In genomic region chr11:69372780-69373170, GRCm38 (mm10) we compare ENCODE assay signal across 8 mouse cellular contexts. TPM values are rescaled to one million over a fixed set of nuclear protein-coding genes. Genes with fewer than 3 reads are reported as not detected.
DNase-seq lines count a peak whose midpoint lies in the region; ATAC-seq lines count a peak whose summit lies in the region.

No protein-coding gene starts in this region.

- no peak overlapping the region for H3K9ac ChIP-seq in embryonic facial prominence, embryonic 14.5 days (ENCODE audit: low read depth, low read length)
- H3K9ac ChIP-seq in liver, embryonic 11.5 days (ENCODE audit: low read depth, low read length), result no peak overlapping the region; the same call in 1 of the 2 replicates

- H3K9me3 ChIP-seq in heart, embryonic 10.5 days, result no peaks in the 10 kb centered on the region
- H3K9me3 ChIP-seq in embryonic facial prominence, embryonic 14.5 days (ENCODE audit: control insufficient read depth, low read length), result no peaks in the 10 kb centered on the region
- H3K9me3 ChIP-seq in liver, embryonic 11.5 days (ENCODE audit: control insufficient read depth, low read length), result no peaks in the 10 kb centered on the region

- no peaks in the 10 kb centered on the region for H3K27me3 ChIP-seq in heart, embryonic 10.5 days (ENCODE audit: insufficient read depth, poor library complexity, severe bottlenecking)
- H3K27me3 ChIP-seq in embryonic facial prominence, embryonic 14.5 days (replicated peaks; ENCODE audit: control insufficient read depth, insufficient read depth, low read length), result no peaks in the 10 kb centered on the region
- H3K27me3 ChIP-seq in liver, embryonic 11.5 days (replicated peaks; ENCODE audit: control insufficient read depth, insufficient read depth, low read length), result peaks cover 8% of the 10 kb centered on the region

- peak overlapping the region; percentile 42 for H3K4me3 ChIP-seq in heart, embryonic 10.5 days
- no peak overlapping the region for H3K4me3 ChIP-seq in embryonic facial prominence, embryonic 14.5 days (ENCODE audit: low read depth, low read length)
- H3K4me3 ChIP-seq in liver, embryonic 11.5 days (ENCODE audit: low read depth, low read length), result peak overlapping the region; percentile 32; the same call in 1 of the 2 replicates

- DNase-seq in heart, embryonic 10.5 days (ENCODE audit: low spot score), result no peak
- no peak for DNase-seq in heart, postnatal 36 days
- peak; percentile 54 to 62 for DNase-seq in B cell, adult 2 months
- no peak for DNase-seq in embryonic facial prominence, embryonic 14.5 days (ENCODE audit: low spot score)
- no peak for DNase-seq in liver, embryonic 11.5 days (ENCODE audit: low spot score)
- DNase-seq in MN1 (ENCODE audit: low spot score), result no peak
- DNase-seq in ovary, postnatal 10 days (ENCODE audit: low spot score), result no peak
- no peak for DNase-seq in thymus, postnatal 10 days (ENCODE audit: low spot score in 2 of 2)

- 53% methylated on average over 3 of the region's 3 CpGs for WGBS in heart, embryonic 10.5 days
- 59% methylated on average over 3 of the region's 3 CpGs for WGBS in embryonic facial prominence, embryonic 14.5 days
- 54% methylated on average over 3 of the region's 3 CpGs for WGBS in liver, embryonic 11.5 days

- peaks cover 10% of the 10 kb centered on the region; the same call in 1 of the 2 replicates for H3K36me3 ChIP-seq in heart, embryonic 10.5 days
- peaks cover 27% of the 10 kb centered on the region for H3K36me3 ChIP-seq in embryonic facial prominence, embryonic 14.5 days (ENCODE audit: control insufficient read depth, insufficient read depth, low read length)
- no peaks in the 10 kb centered on the region for H3K36me3 ChIP-seq in liver, embryonic 11.5 days (ENCODE audit: control insufficient read depth, insufficient read depth, low read length)

- intact Hi-C loops in heart, postnatal 36 days (cut with DNase I), result no loop called here

- H3K4me2 ChIP-seq in embryonic facial prominence, embryonic 14.5 days (ENCODE audit: low read depth, low read length), result no peak overlapping the region
- peak overlapping the region; percentile 64 for H3K4me2 ChIP-seq in liver, embryonic 11.5 days

- H3K27ac ChIP-seq in heart, embryonic 10.5 days, result peak overlapping the region; percentile 76; the same call in 1 of the 2 replicates
- H3K27ac ChIP-seq in embryonic facial prominence, embryonic 14.5 days (replicated peaks; ENCODE audit: low read depth, low read length), result 0 out of 2 replicates have a peak overlapping the region, but pooled peaks have one; percentile 100
- peak overlapping the region; percentile 79 for H3K27ac ChIP-seq in liver, embryonic 11.5 days (ENCODE audit: low read depth, low read length)

- peaks cover 39% of the 10 kb centered on the region for H3K4me1 ChIP-seq in heart, embryonic 10.5 days
- peaks cover 18% of the 10 kb centered on the region for H3K4me1 ChIP-seq in embryonic facial prominence, embryonic 14.5 days (ENCODE audit: control insufficient read depth, insufficient read depth, low read length)
- H3K4me1 ChIP-seq in liver, embryonic 11.5 days (replicated peaks; ENCODE audit: control insufficient read depth, insufficient read depth, low read length), result peaks cover 48% of the 10 kb centered on the region

- no peak for ATAC-seq in embryonic facial prominence, embryonic 14.5 days (ENCODE audit: low read depth)
- ATAC-seq in liver, embryonic 11.5 days (replicated peaks; ENCODE audit: low FRiP score), result no peak

RNA-seq across cellular contexts. Expression of gene Chd3, which starts 3.6 kb away (rescaled TPM):
- polyA plus RNA-seq in heart, embryonic 10.5 days (2016; fragmentation: Nextera tagmentation; extraction: Ambion mirVana), result 15.8 and 26.5 TPM in 2 replicates
- total RNA-seq in heart, postnatal 36 days (2021), result 10 to 100 TPM; 21.8 to 22.8 TPM
- 68.9 and 73.3 TPM in 2 replicates for polyA plus RNA-seq in embryonic facial prominence, embryonic 14.5 days (2014; fragmentation: Nextera tagmentation; extraction: Ambion mirVana)
- polyA plus RNA-seq in liver, embryonic 11.5 days (2014; fragmentation: Nextera tagmentation; extraction: Ambion mirVana), result 13.8 and 17.1 TPM in 2 replicates

RNA-seq across cellular contexts. Expression of gene Naa38, which starts 22.5 kb away (rescaled TPM):
- 158 and 165 TPM in 2 replicates for polyA plus RNA-seq in heart, embryonic 10.5 days (2016; fragmentation: Nextera tagmentation; extraction: Ambion mirVana)
- 100 to 1,000 TPM; 101 to 103 TPM for total RNA-seq in heart, postnatal 36 days (2021)
- polyA plus RNA-seq in embryonic facial prominence, embryonic 14.5 days (2014; fragmentation: Nextera tagmentation; extraction: Ambion mirVana), result 160 and 177 TPM in 2 replicates
- polyA plus RNA-seq in liver, embryonic 11.5 days (2014; fragmentation: Nextera tagmentation; extraction: Ambion mirVana), result 151 and 178 TPM in 2 replicates

RNA-seq across cellular contexts. Expression of gene Cyb5d1, which starts 22.7 kb away (rescaled TPM):
- polyA plus RNA-seq in heart, embryonic 10.5 days (2016; fragmentation: Nextera tagmentation; extraction: Ambion mirVana), result 27.4 and 31.8 TPM in 2 replicates
- 10 to 100 TPM; 29.6 to 31.8 TPM for total RNA-seq in heart, postnatal 36 days (2021)
- polyA plus RNA-seq in embryonic facial prominence, embryonic 14.5 days (2014; fragmentation: Nextera tagmentation; extraction: Ambion mirVana), result 23.8 and 24.2 TPM in 2 replicates
- polyA plus RNA-seq in liver, embryonic 11.5 days (2014; fragmentation: Nextera tagmentation; extraction: Ambion mirVana), result 19.7 and 19.9 TPM in 2 replicates

RNA-seq across cellular contexts. Expression of gene Tmem88, which starts 25.3 kb away (rescaled TPM):
- 38.9 and 52.5 TPM in 2 replicates for polyA plus RNA-seq in heart, embryonic 10.5 days (2016; fragmentation: Nextera tagmentation; extraction: Ambion mirVana)
- 10 to 100 TPM; 23.3 to 29.6 TPM for total RNA-seq in heart, postnatal 36 days (2021)
- 19.2 and 21.0 TPM in 2 replicates for polyA plus RNA-seq in embryonic facial prominence, embryonic 14.5 days (2014; fragmentation: Nextera tagmentation; extraction: Ambion mirVana)
- polyA plus RNA-seq in liver, embryonic 11.5 days (2014; fragmentation: Nextera tagmentation; extraction: Ambion mirVana), result 20.4 and 26.2 TPM in 2 replicates

RNA-seq across cellular contexts. Expression of gene Rnf227, which starts 32.5 kb away (rescaled TPM):
- 6.4 and 9.8 TPM in 2 replicates for polyA plus RNA-seq in heart, embryonic 10.5 days (2016; fragmentation: Nextera tagmentation; extraction: Ambion mirVana)
- under 1 TPM; 0.27 to 0.89 TPM for total RNA-seq in heart, postnatal 36 days (2021)
- polyA plus RNA-seq in embryonic facial prominence, embryonic 14.5 days (2014; fragmentation: Nextera tagmentation; extraction: Ambion mirVana), result 15.6 and 17.1 TPM in 2 replicates
- 4.3 and 5.4 TPM in 2 replicates for polyA plus RNA-seq in liver, embryonic 11.5 days (2014; fragmentation: Nextera tagmentation; extraction: Ambion mirVana)

Comparison
In these comparisons a context has a peak if more than half of its experiments do, and no peak if none do; other contexts are left out.
1. DNase-seq: peak in B cell, adult 2 months (2 of 2); none in heart, embryonic 10.5 days (single experiment), heart, postnatal 36 days (0 of 2), embryonic facial prominence, embryonic 14.5 days (single experiment), liver, embryonic 11.5 days (single experiment), MN1 (single experiment), ovary, postnatal 10 days (single experiment) and thymus, postnatal 10 days (0 of 2).
2. Peak in every context shown above with its lines, with median percentiles within 50 percentile points of each other: H3K27ac ChIP-seq.